Mouse (Mus musculus) retina, postnatal 7 days (tissue): Measurements from ENCODE around the gene Scgb1b27.
"Not testable (repeated sequence)": the region's sequence is repeated elsewhere in the genome, so short reads cannot be mapped to it uniquely, and the experiment has no call there.

Experiments used
- DNase-seq: peaks from one replicate; pipeline ENCODE4 v3.0.0-alpha.2; 2012; ENCODE audit warnings: low read depth, low spot score

Scgb1b27 gene

GRCm38 (mm10) chr7:34021183-34021582 is at the start of gene Scgb1b27:
Gene Scgb1b27, plus strand, starts transcription at chr7:34021483.
- not testable (repeated sequence) for DNase-seq

DNA sequence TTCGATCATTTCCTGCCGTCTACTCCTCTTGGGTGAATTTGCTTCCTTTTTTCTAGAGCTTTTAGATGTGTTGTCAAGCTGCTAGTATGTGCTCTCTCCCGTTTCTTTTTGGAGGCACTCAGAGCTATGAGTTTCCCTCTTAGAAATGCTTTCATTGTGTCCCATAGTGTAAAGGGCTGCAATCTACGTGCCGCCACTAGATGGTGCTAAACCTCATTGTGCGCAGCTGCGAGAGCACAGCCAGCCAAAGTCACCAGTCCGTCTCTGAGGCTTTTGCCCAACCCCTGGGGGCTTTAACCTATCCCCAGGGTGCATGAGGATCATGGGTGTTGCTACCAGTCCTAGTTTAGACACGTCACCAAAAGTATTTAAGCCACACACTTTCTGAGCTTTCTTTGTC is 39.0 kb upstream of the Scgb1b27 start:
- DNase-seq = not testable (repeated sequence)

DNA sequence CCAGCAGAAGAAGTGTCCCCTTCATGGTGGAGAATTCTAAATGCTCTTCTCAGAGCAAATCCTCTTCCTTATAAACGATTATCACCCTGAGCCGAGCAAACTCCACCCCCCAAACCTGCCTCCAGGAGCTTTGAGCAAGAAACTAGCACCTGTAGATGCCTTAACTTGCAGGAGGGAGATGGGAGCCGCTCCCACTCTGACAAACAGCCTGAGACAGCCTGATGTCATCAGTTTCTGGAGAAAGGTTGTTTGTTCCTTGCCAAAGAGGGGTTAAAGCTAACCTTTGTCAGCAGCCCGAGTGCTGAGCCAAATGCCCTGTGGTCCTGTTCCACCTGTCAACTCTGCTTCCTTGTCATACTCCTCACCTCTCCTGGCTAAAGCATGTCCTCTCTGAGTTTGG is 7.4 kb upstream of the Scgb1b27 start, which contains the start of gene Scgb2b27:
Gene Scgb2b27 (minus strand): TSS at position 101 of the 400 bp plus-strand sequence.
- DNase-seq = no peak

DNA sequence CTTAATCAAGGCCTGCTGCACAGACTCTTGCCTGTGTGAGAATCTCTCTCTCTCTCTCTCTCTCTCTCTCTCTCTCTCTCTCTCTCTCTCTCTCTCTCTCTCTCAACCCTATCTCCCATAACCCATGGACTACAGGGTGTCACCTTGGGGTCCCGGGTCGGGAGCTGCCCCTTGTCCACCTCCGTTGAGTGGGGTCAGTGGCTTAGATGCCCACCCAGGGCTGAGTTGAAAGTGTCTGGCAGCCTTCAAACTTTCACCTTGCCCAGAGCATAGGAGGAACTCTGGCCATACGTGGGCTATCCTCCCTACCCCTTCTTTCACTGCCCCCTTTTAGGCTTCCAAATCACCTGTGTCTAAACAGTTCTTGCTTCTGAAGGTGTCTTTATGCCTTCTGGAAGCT is 4.4 kb downstream of the Scgb1b27 start:
- DNase-seq = no peak

GRCm38 (mm10) chr7:34027202-34027601 is 5.9 kb downstream of the Scgb1b27 start:
- DNase-seq = not testable (repeated sequence)

GRCm38 (mm10) chr7:34030026-34030425 is 8.7 kb downstream of the Scgb1b27 start:
- DNase-seq = no peak

- DNase-seq = not testable (repeated sequence)
Measured at GRCm38 (mm10) chr7:34034579-34034978, 13.3 kb downstream of the Scgb1b27 start.

DNA sequence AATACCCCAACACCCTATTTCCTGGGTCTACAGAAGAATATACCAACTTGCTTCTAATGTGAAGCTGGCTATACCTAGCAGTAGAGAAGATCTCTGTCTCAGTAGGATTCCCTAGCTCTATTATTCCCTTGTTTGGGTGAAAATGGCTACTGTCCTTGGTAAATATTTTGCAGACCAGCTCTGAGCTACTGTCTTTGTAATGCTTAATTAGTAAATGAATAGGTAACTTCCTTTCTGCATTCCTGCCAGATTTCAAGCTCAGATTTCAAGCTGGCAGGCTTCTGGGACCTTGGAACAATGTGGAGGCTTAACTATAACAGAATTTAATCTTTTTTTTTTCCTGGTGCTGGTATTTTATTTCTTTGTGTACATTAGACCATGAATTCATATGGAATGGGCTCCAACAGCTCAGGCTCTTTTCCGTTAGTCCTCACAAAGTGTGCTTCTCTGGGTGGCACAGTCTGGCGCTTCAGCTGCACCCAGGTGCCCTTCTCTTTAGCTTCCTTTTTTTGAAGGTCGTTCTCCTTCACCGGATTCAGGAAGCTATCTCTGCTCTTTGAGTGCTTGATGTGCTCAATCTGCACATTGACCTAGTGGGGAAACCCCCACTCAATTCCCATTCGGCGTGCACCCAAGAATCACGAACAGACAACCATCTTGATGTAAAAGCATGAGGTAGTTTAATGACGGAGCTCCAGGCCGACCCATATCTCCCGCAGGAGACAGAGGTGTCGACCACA is 15.0 kb downstream of the Scgb1b27 start:
- not testable (repeated sequence) for DNase-seq

DNA sequence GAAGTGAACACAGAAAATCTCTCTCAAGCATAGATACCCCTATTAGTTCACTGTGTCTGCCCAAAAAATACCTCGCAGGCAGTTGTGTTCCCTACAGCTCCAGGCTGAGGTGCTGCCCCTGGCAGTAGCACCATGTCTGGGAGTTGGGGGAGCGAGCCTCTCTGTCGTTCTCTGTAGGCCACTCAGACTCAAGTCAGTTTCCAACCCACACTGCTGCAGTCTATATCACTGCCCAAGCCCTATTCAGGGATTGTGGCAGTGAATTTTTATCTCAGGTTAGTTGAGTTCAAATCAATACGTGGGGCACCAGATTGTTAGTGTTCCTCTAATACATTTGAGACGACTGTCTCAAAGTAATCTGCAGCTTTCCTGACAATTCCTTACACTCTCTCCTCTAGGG is 46.8 kb downstream of the Scgb1b27 start:
- not testable (repeated sequence) for DNase-seq
